In genomic region chr12:110937496-110937895, GRCm38 (mm10) we compare ENCODE assay signal across 28 mouse cellular contexts. TPM values are rescaled to one million over a fixed set of nuclear protein-coding genes. Genes with fewer than 3 reads are reported as not detected.
DNase-seq lines count a peak whose midpoint lies in the region; TF ChIP-seq lines count a peak whose summit lies in the region.
"Had no signal": no experiment of that assay in that cellular context is flagged by ENCODE, and none has a peak within 500 bp of the region (broad histone marks: within the 10 kb centered on the region; RNA-seq: fewer than 3 reads in every experiment).

No protein-coding gene starts in this region.

- H3K36me3 ChIP-seq in hindbrain, embryonic 10.5 days: peaks cover 68% of the 10 kb centered on the region

- no peaks in the 10 kb centered on the region for H3K27me3 ChIP-seq in hindbrain, embryonic 10.5 days (ENCODE audit: insufficient read depth, poor library complexity, severe bottlenecking)
- H3K27me3 ChIP-seq: forebrain, embryonic 12.5 days; heart, embryonic 15.5 days; hindbrain, embryonic 12.5 days; intestine, embryonic 15.5 days; limb, embryonic 12.5 days; midbrain, embryonic 15.5 days; stomach, embryonic 15.5 days had no signal

- H3K4me1 ChIP-seq in hindbrain, embryonic 10.5 days (replicated peaks): 0 out of 2 replicates have a peak, but pooled peaks cover 5% of the 10 kb centered on the region
- H3K4me1 ChIP-seq: forebrain, embryonic 12.5 days; heart, embryonic 15.5 days; hindbrain, embryonic 12.5 days; intestine, embryonic 15.5 days; midbrain, embryonic 10.5 days; midbrain, embryonic 15.5 days; stomach, embryonic 15.5 days had no signal

- 93% methylated on average over 5 of the region's 5 CpGs for WGBS in hindbrain, embryonic 10.5 days

- no peak for DNase-seq in gastrocnemius, adult 2 months
- DNase-seq in gastrocnemius, adult 18-20 months (ENCODE audit: low spot score): no peak
- DNase-seq in 3134 (ENCODE audit: extremely low read depth, insufficient read length, low spot score) (peak; percentile 13), NIH3T3 (ENCODE audit: low read depth) (peak; percentile 64)
- peak; percentile 67 for DNase-seq in adrenal gland, postnatal 25 days
- no peak for DNase-seq in thymus, adult 18-20 months
- DNase-seq in hindbrain, embryonic 10.5 days (ENCODE audit: low spot score): no peak
- DNase-seq: B cell, adult 2 months; forebrain, postnatal 0 days; gastrocnemius, postnatal 25 days; heart, adult 11 months; kidney, adult 8-10 months; lung, adult 2 months; lung, postnatal 10 days; right cerebral cortex, postnatal 25 days; thymus, postnatal 4 days had no signal

- intact Hi-C loops in gastrocnemius, adult 2 months (cut with DNase I): no loop called here

- no peaks in the 10 kb centered on the region for H3K9me3 ChIP-seq in hindbrain, embryonic 10.5 days
- H3K9me3 ChIP-seq: forebrain, embryonic 12.5 days; heart, embryonic 10.5 days; heart, embryonic 15.5 days; hindbrain, embryonic 12.5 days; intestine, embryonic 15.5 days; limb, embryonic 12.5 days; midbrain, embryonic 10.5 days; midbrain, embryonic 15.5 days; stomach, embryonic 15.5 days had no signal

- H3K4me3 ChIP-seq in gastrocnemius, adult 2 months: no peak overlapping the region
- H3K4me3 ChIP-seq in hindbrain, embryonic 10.5 days: no peak overlapping the region
- H3K4me3 ChIP-seq: forebrain, embryonic 12.5 days; heart, embryonic 10.5 days; heart, embryonic 15.5 days; hindbrain, embryonic 12.5 days; intestine, embryonic 15.5 days; left cerebral cortex, adult 2 months; limb, embryonic 12.5 days; midbrain, embryonic 10.5 days; midbrain, embryonic 15.5 days; stomach, embryonic 15.5 days had no signal

- TF ChIP-seq CTCF in gastrocnemius, adult 2 months (IDR thresholded peaks at IDR 0.05): no peak

- H3K27ac ChIP-seq in gastrocnemius, adult 2 months: peak overlapping the region; percentile 80
- H3K27ac ChIP-seq in hindbrain, embryonic 10.5 days: no peak overlapping the region
- H3K27ac ChIP-seq: forebrain, embryonic 12.5 days; heart, embryonic 10.5 days; heart, embryonic 15.5 days; hindbrain, embryonic 12.5 days; hindbrain, postnatal 0 days; intestine, embryonic 15.5 days; kidney, postnatal 0 days; left cerebral cortex, adult 2 months; limb, embryonic 12.5 days; midbrain, embryonic 10.5 days; midbrain, embryonic 15.5 days; stomach, embryonic 15.5 days had no signal

RNA-seq across cellular contexts. Expression of gene Ankrd9, which starts 41.3 kb away (rescaled TPM):
- 100 to 1,000 TPM; 150 to 203 TPM for total RNA-seq in gastrocnemius, adult 2 months (2021)
- total RNA-seq in gastrocnemius, adult 18-20 months (2021): 100 to 1,000 TPM; 109 to 181 TPM
- total RNA-seq in adrenal gland, postnatal 25 days (2021): 22.3 and 36.5 TPM in 2 replicates
- polyA plus RNA-seq in hindbrain, embryonic 10.5 days (2016; fragmentation: Nextera tagmentation; extraction: Ambion mirVana): 16.2 and 16.6 TPM in 2 replicates

RNA-seq across cellular contexts. Expression of gene Tecpr2, which starts 48.4 kb away (rescaled TPM):
- total RNA-seq in gastrocnemius, adult 2 months (2021): 1 to 10 TPM; 2.4 TPM
- total RNA-seq in gastrocnemius, adult 18-20 months (2021): 1 to 10 TPM; 2.4 to 2.9 TPM
- 9.5 and 10.1 TPM in 2 replicates for total RNA-seq in adrenal gland, postnatal 25 days (2021)
- polyA plus RNA-seq in hindbrain, embryonic 10.5 days (2016; fragmentation: Nextera tagmentation; extraction: Ambion mirVana): 6.5 and 7.0 TPM in 2 replicates

RNA-seq across cellular contexts. Expression of gene Cinp, which starts 48.6 kb away (rescaled TPM):
- 10 to 100 TPM; 21.8 to 24.8 TPM for total RNA-seq in gastrocnemius, adult 2 months (2021)
- total RNA-seq in gastrocnemius, adult 18-20 months (2021): 10 to 100 TPM; 20.8 to 24.9 TPM
- 35.8 and 43.9 TPM in 2 replicates for total RNA-seq in adrenal gland, postnatal 25 days (2021)
- 82.0 and 92.8 TPM in 2 replicates for polyA plus RNA-seq in hindbrain, embryonic 10.5 days (2016; fragmentation: Nextera tagmentation; extraction: Ambion mirVana)

Comparison
In these comparisons a context has a peak if more than half of its experiments do, and no peak if none do; other contexts are left out.
1. DNase-seq: peak in 3134 (single experiment), NIH3T3 (single experiment) and adrenal gland, postnatal 25 days (single experiment); none in gastrocnemius, adult 2 months (single experiment), gastrocnemius, adult 18-20 months (single experiment), thymus, adult 18-20 months (0 of 2) and hindbrain, embryonic 10.5 days (single experiment).